Mouse (Mus musculus) limb, embryonic 14.5 days (tissue): ENCODE results near the gene 4930404H24Rik. TPM values are rescaled to one million over a fixed set of nuclear protein-coding genes. Genes with fewer than 3 reads are reported as not detected.

Experiments used
- ATAC-seq: fragments of 200-750 bp; cut with Nextera tagmentation; 2 replicates; pipeline ENCODE4 v1.8.0; 2017; ENCODE audit warnings: low read depth, moderate number of reproducible peaks, moderate TSS enrichment; ENCODE audit not compliant: low FRiP score
- DNase-seq: peaks from one replicate; pipeline ENCODE4 v3.0.0-alpha.2; 2015; ENCODE audit warnings: low spot score
- H3K27ac ChIP-seq: fragments of 300-500 bp; sonication (generic); replicated peaks from 2 replicates; pipeline ENCODE4 v1.5.1; 2014; ENCODE audit warnings: low read depth, mild to moderate bottlenecking, low read length, moderate library complexity, mixed read lengths
- H3K27me3 ChIP-seq: fragments of 300-500 bp; sonication (generic); 2 replicates; pipeline ENCODE4 v1.6.1; 2014; ENCODE audit warnings: low read length, mixed read lengths; ENCODE audit not compliant: control insufficient read depth, insufficient read depth
- H3K36me3 ChIP-seq: fragments of 300-500 bp; sonication (generic); 2 replicates; pipeline ENCODE4 v1.6.1; 2014; ENCODE audit warnings: mild to moderate bottlenecking, low read length, moderate library complexity, mixed read lengths; ENCODE audit not compliant: control insufficient read depth, insufficient read depth
- H3K4me1 ChIP-seq: fragments of 300-500 bp; sonication (generic); 2 replicates; pipeline ENCODE4 v1.6.1; 2014; ENCODE audit warnings: antibody characterized with exemption, low read length, mixed read lengths; ENCODE audit not compliant: control insufficient read depth, insufficient read depth
- H3K4me2 ChIP-seq: fragments of 300-500 bp; sonication (generic); replicated peaks from 2 replicates; pipeline ENCODE4 v1.6.1; 2014; ENCODE audit warnings: low read depth, mild to moderate bottlenecking, low read length, moderate library complexity; ENCODE audit not compliant: severe bottlenecking
- H3K4me3 ChIP-seq: fragments of 300-500 bp; sonication (generic); replicated peaks from 2 replicates; pipeline ENCODE4 v1.5.1; 2014; ENCODE audit warnings: low read length
- H3K9ac ChIP-seq: fragments of 300-500 bp; sonication (generic); 2 replicates; pipeline ENCODE4 v1.6.1; 2014; ENCODE audit warnings: mild to moderate bottlenecking, low read depth, low read length, moderate library complexity; ENCODE audit not compliant: severe bottlenecking
- H3K9me3 ChIP-seq: fragments of 300-500 bp; sonication (generic); 2 replicates; pipeline ENCODE4 v1.6.1; 2016; ENCODE audit warnings: low read length; ENCODE audit not compliant: control insufficient read depth
- POLR2A ChIP-seq: fragments of 200-500 bp; IDR thresholded peaks from 2 replicates; pipeline ENCODE4 v1.8.0; 2012; ENCODE audit warnings: inconsistent platforms, mild to moderate bottlenecking, moderate library complexity, borderline replicate concordance; ENCODE audit not compliant: insufficient read depth, insufficient read length; ENCODE audit errors: extremely low read depth
- WGBS: fragments of 180-500 bp; shearing (Covaris S2); extraction: QIAGEN DNeasy Blood & Tissue Kit; methylation state at CpG from one replicate; pipeline ENCODE4 v1.1.7; 2014; 5-methylcytosine and 5-hydroxymethylcytosine counted together
- polyA plus RNA-seq, 2 experiments: library from polyadenylated mRNA; depleted of rRNA in 1 of 2; stranded (reverse) in 1 of 2; unstranded in 1 of 2; fragments of >200 nt; fragmentation: Nextera tagmentation in 1 of 2; extraction: Ambion mirVana in 1 of 2; gene quantifications; 2 replicates each; pipeline versions ENCODE4 v1.2.1 to v1.2.3; 2012 to 2014

Gene 4930404H24Rik
- polyA plus RNA-seq, 2 experiments, result not detected

GRCm38 (mm10) chr2:153533981-153534380, 41.4 kb downstream of the 4930404H24Rik start:
- 68% methylated on average over 1 of the region's 1 CpGs for WGBS
- Histone ChIP-seq H3K27ac (no peak overlapping the region), H3K36me3 (no peaks in the 10 kb centered on the region), H3K9ac (no peak overlapping the region), H3K4me3 (no peak overlapping the region), H3K4me1 (no peaks in the 10 kb centered on the region; the same call in 1 of the 2 replicates), H3K9me3 (no peaks in the 10 kb centered on the region), H3K27me3 (peaks cover 21% of the 10 kb centered on the region), H3K4me2 (no peak overlapping the region)
- no peak for DNase-seq
- no peak for TF ChIP-seq POLR2A
- ATAC-seq, result no peak

GRCm38 (mm10) chr2:153538898-153539297, 46.3 kb downstream of the 4930404H24Rik start:
- H3K36me3 ChIP-seq, result no peaks in the 10 kb centered on the region
- no peak overlapping the region for H3K9ac ChIP-seq
- no peaks in the 10 kb centered on the region for H3K4me1 ChIP-seq
- H3K27me3 ChIP-seq, result no peaks in the 10 kb centered on the region
- H3K27ac ChIP-seq, result no peak overlapping the region
- WGBS, result 73% methylated on average over 3 of the region's 3 CpGs
- TF ChIP-seq POLR2A, result no peak
- H3K9me3 ChIP-seq, result no peaks in the 10 kb centered on the region
- H3K4me2 ChIP-seq, result no peak overlapping the region
- DNase-seq (no peak), ATAC-seq (no peak)
- H3K4me3 ChIP-seq, result no peak overlapping the region

- DNase-seq (no peak), ATAC-seq (no peak)
- Histone ChIP-seq H3K4me2 (no peak overlapping the region), H3K27me3 (no peaks in the 10 kb centered on the region), H3K27ac (no peak overlapping the region), H3K9me3 (no peaks in the 10 kb centered on the region), H3K4me1 (no peaks in the 10 kb centered on the region), H3K4me3 (no peak overlapping the region), H3K9ac (no peak overlapping the region), H3K36me3 (no peaks in the 10 kb centered on the region)
- no peak for TF ChIP-seq POLR2A
- 80% methylated on average over 8 of the region's 8 CpGs for WGBS
These were observed 50.5 kb downstream of the 4930404H24Rik start for GRCm38 (mm10) chr2:153542936-153543668.

Other genes starting within 250 kb of the 4930404H24Rik start
- gene Kif3b, start 201.4 kb upstream of the 4930404H24Rik start, polyA plus RNA-seq (2012; rRNA removed), result 10.6 and 11.5 TPM in 2 replicates
- gene Kif3b, start 201.4 kb upstream of the 4930404H24Rik start, polyA plus RNA-seq (2014; fragmentation: Nextera tagmentation; extraction: Ambion mirVana), result 4.7 and 6.2 TPM in 2 replicates
- 28.5 and 29.7 TPM in 2 replicates for gene Asxl1, start 147.0 kb upstream of the 4930404H24Rik start, polyA plus RNA-seq (2012; rRNA removed)
- 19.4 and 20.6 TPM in 2 replicates for gene Asxl1, start 147.0 kb upstream of the 4930404H24Rik start, polyA plus RNA-seq (2014; fragmentation: Nextera tagmentation; extraction: Ambion mirVana)
- 19.5 and 24.5 TPM in 2 replicates for gene Nol4l, start 37.2 kb downstream of the 4930404H24Rik start, polyA plus RNA-seq (2012; rRNA removed)
- 10.1 and 11.9 TPM in 2 replicates for gene Nol4l, start 37.2 kb downstream of the 4930404H24Rik start, polyA plus RNA-seq (2014; fragmentation: Nextera tagmentation; extraction: Ambion mirVana)
- gene Commd7, start 140.0 kb downstream of the 4930404H24Rik start, polyA plus RNA-seq (2012; rRNA removed), result 28.6 and 34.4 TPM in 2 replicates
- 70.4 and 75.5 TPM in 2 replicates for gene Commd7, start 140.0 kb downstream of the 4930404H24Rik start, polyA plus RNA-seq (2014; fragmentation: Nextera tagmentation; extraction: Ambion mirVana)
- 6.6 and 8.1 TPM in 2 replicates for gene Dnmt3b, start 156.7 kb downstream of the 4930404H24Rik start, polyA plus RNA-seq (2012; rRNA removed)
- gene Dnmt3b, start 156.7 kb downstream of the 4930404H24Rik start, polyA plus RNA-seq (2014; fragmentation: Nextera tagmentation; extraction: Ambion mirVana), result 7.3 and 8.3 TPM in 2 replicates
- gene Dnmt3c, start 203.9 kb downstream of the 4930404H24Rik start, polyA plus RNA-seq (2012; rRNA removed), result 0.06 and 0.10 TPM in 2 replicates
- gene Dnmt3c, start 203.9 kb downstream of the 4930404H24Rik start, polyA plus RNA-seq (2014; fragmentation: Nextera tagmentation; extraction: Ambion mirVana), result 0.08 and 0.10 TPM in 2 replicates
- 30.2 and 36.1 TPM in 2 replicates for gene Mapre1, start 248.5 kb downstream of the 4930404H24Rik start, polyA plus RNA-seq (2012; rRNA removed)
- gene Mapre1, start 248.5 kb downstream of the 4930404H24Rik start, polyA plus RNA-seq (2014; fragmentation: Nextera tagmentation; extraction: Ambion mirVana), result 194 and 203 TPM in 2 replicates